Mouse (Mus musculus) ES-Bruce4 (cell line): ENCODE results near the gene Rhbdl3. TPM values are rescaled to one million over a fixed set of nuclear protein-coding genes. Genes with fewer than 3 reads are reported as not detected.
A peak's percentile ranks its signal among the peaks of the same experiment; 100 is the strongest.

ENCODE experiments used
- H3K27ac ChIP-seq: 2 replicates; pipeline ENCODE4 v1.5.1; 2012; ENCODE audit warnings: low read length, inconsistent platforms; ENCODE audit not compliant: insufficient read depth
- H3K27me3 ChIP-seq: 2 replicates; pipeline ENCODE4 v1.6.1; 2012; ENCODE audit warnings: mild to moderate bottlenecking, low read length, inconsistent platforms; ENCODE audit not compliant: control insufficient read depth, poor library complexity, insufficient read depth, severe bottlenecking
- H3K36me3 ChIP-seq: 2 replicates; pipeline ENCODE4 v1.6.1; 2012; ENCODE audit warnings: inconsistent platforms, mild to moderate bottlenecking, low read length, moderate library complexity; ENCODE audit not compliant: control insufficient read depth, poor library complexity, insufficient read depth, severe bottlenecking
- H3K4me1 ChIP-seq: one replicate; pipeline ENCODE4 v1.8.1; 2011; ENCODE audit warnings: low read length; ENCODE audit not compliant: control insufficient read depth, insufficient read depth
- H3K4me3 ChIP-seq: 2 replicates; pipeline ENCODE4 v1.5.1; 2011; ENCODE audit warnings: low read depth, mild to moderate bottlenecking, low read length
- H3K9ac ChIP-seq: 2 replicates; pipeline ENCODE4 v1.6.1; 2012; ENCODE audit warnings: low read depth, mild to moderate bottlenecking, inconsistent platforms; ENCODE audit not compliant: poor library complexity, severe bottlenecking
- H3K9me3 ChIP-seq: replicated peaks from 2 replicates; pipeline ENCODE4 v1.6.1; 2012; ENCODE audit warnings: mild to moderate bottlenecking, low read length, inconsistent platforms; ENCODE audit not compliant: control insufficient read depth, poor library complexity, insufficient read depth, severe bottlenecking
- CTCF ChIP-seq: IDR thresholded peaks from one replicate; pipeline ENCODE4 v1.8.1; 2011; ENCODE audit warnings: low read depth, low read length
- EP300 ChIP-seq: IDR thresholded peaks from 2 replicates; pipeline ENCODE4 v1.6.1; 2011; ENCODE audit warnings: low read depth, low read length; ENCODE audit not compliant: insufficient read depth
- POLR2A ChIP-seq: IDR thresholded peaks from one replicate; pipeline ENCODE4 v1.8.1; 2011; ENCODE audit warnings: low read length; ENCODE audit not compliant: insufficient read depth
- polyA plus RNA-seq: library from polyadenylated mRNA; stranded (reverse); fragments of >200 nt; gene quantifications from 2 replicates; pipeline ENCODE4 v1.2.4, GENCODE M21; 2011; ENCODE audit warnings: low read depth; ENCODE audit not compliant: missing spikeins, insufficient read depth, insufficient read length

The Rhbdl3 gene
- polyA plus RNA-seq, 1 experiment: 0.69 TPM

DNA sequence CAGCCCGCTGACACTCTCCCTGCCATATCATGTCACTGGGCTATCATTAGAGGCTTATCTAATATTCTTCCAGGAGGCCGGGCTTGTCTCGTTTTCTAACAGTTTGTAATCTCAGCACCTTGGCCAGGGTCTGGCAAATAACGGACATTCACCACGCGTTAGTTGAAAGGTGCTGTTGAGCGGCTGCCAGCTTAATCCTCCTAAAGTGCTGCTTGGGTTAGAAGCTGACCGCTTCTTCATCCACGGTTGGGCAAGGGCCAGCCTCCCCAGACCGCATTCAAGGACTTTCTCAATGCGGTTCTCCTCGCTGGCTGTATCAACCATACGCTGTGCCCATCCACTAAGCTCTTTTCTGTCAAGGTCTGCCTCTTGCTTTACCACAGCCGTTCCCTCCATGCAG, 4.9 kb upstream of the Rhbdl3 start:
- TF ChIP-seq EP300 (no peak), CTCF (no peak), POLR2A (no peak)
- no peaks in the 10 kb centered on the region for H3K4me1 ChIP-seq
- no peak overlapping the region for H3K27ac ChIP-seq
- H3K4me3 ChIP-seq: no peak overlapping the region
- H3K9ac ChIP-seq: no peak overlapping the region
- peaks cover 7% of the 10 kb centered on the region; the same call in 1 of the 2 replicates for H3K27me3 ChIP-seq
- no peaks in the 10 kb centered on the region for H3K36me3 ChIP-seq
- peaks cover 3% of the 10 kb centered on the region; the same call in 1 of the 2 replicates for H3K9me3 ChIP-seq

- no peak overlapping the region for H3K9ac ChIP-seq
- H3K27ac ChIP-seq: no peak overlapping the region
- H3K27me3 ChIP-seq: peaks cover 15% of the 10 kb centered on the region; the same call in 1 of the 2 replicates
- H3K4me3 ChIP-seq: no peak overlapping the region
- TF ChIP-seq EP300 (no peak), CTCF (no peak), POLR2A (no peak)
- H3K36me3 ChIP-seq: no peaks in the 10 kb centered on the region
- H3K9me3 ChIP-seq: no peaks in the 10 kb centered on the region
- H3K4me1 ChIP-seq: no peaks in the 10 kb centered on the region
These were observed 1.0 kb upstream of the Rhbdl3 start for GRCm38 (mm10) chr11:80299513-80300235.

- TF ChIP-seq POLR2A (no peak), EP300 (no peak), CTCF (no peak)
- Histone ChIP-seq H3K9ac (peak overlapping the region; percentile 69), H3K4me3 (peak overlapping the region; percentile 78)
These were observed 769 bp downstream of the Rhbdl3 start for GRCm38 (mm10) chr11:80301316-80302045.

DNA sequence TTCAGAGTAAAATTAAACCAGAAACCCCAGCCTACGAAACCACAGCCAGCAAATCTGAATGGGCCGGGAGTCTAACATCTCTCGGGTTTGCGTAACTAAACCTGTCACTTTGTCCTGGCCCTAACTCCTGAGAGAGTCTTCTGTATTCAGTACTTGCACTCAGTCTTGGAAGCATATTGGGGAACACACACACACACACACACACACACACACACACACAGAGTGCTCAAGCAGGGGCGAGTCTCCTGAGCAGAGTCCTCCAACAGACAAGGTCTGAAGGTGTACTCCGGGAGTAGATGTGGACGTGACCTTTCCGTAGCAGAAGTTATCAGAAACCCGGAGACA, 1.3 kb downstream of the Rhbdl3 start:
- 0 out of 2 replicates have a peak overlapping the region, but pooled peaks have one; percentile 78 for H3K4me3 ChIP-seq
- peaks cover 15% of the 10 kb centered on the region; the same call in 1 of the 2 replicates for H3K27me3 ChIP-seq
- no peak overlapping the region; the same call in 1 of the 2 replicates for H3K9ac ChIP-seq
- TF ChIP-seq CTCF: no peak
- no peak for TF ChIP-seq EP300
- no peak for TF ChIP-seq POLR2A
- no peaks in the 10 kb centered on the region for H3K4me1 ChIP-seq
- no peaks in the 10 kb centered on the region for H3K36me3 ChIP-seq
- H3K27ac ChIP-seq: no peak overlapping the region
- H3K9me3 ChIP-seq: no peaks in the 10 kb centered on the region

More at GRCm38 (mm10) chr11:80301316-80302045, 769 bp downstream of the Rhbdl3 start:
- Histone ChIP-seq H3K36me3 (no peaks in the 10 kb centered on the region), H3K27me3 (peaks cover 15% of the 10 kb centered on the region; the same call in 1 of the 2 replicates), H3K27ac (no peak overlapping the region), H3K9me3 (no peaks in the 10 kb centered on the region), H3K4me1 (no peaks in the 10 kb centered on the region)

- Histone ChIP-seq H3K9me3 (no peaks in the 10 kb centered on the region), H3K36me3 (no peaks in the 10 kb centered on the region), H3K4me1 (no peaks in the 10 kb centered on the region), H3K9ac (no peak overlapping the region), H3K4me3 (no peak overlapping the region), H3K27ac (no peak overlapping the region), H3K27me3 (peaks cover 15% of the 10 kb centered on the region; the same call in 1 of the 2 replicates)
- TF ChIP-seq CTCF (no peak), EP300 (no peak), POLR2A (no peak)
These were observed 1.8 kb downstream of the Rhbdl3 start for GRCm38 (mm10) chr11:80302536-80302935.
